14 mouse cellular contexts compared by ENCODE assay signal in genomic region chr3:51301583-51301982, GRCm38 (mm10). TPM values are rescaled to one million over a fixed set of nuclear protein-coding genes. Genes with fewer than 3 reads are reported as not detected.
DNase-seq lines count a peak whose midpoint lies in the region; ATAC-seq and TF ChIP-seq lines count a peak whose summit lies in the region.
"Had no signal": no experiment of that assay in that cellular context is flagged by ENCODE, and none has a peak within 500 bp of the region (broad histone marks: within the 10 kb centered on the region; RNA-seq: fewer than 3 reads in every experiment).

No protein-coding gene starts in this region.

- no peaks in the 10 kb centered on the region for H3K36me3 ChIP-seq in kidney, postnatal 0 days (ENCODE audit: insufficient read depth, low read length)
- H3K36me3 ChIP-seq in kidney, embryonic 16.5 days (ENCODE audit: insufficient read depth, low read length): no peaks in the 10 kb centered on the region
- H3K36me3 ChIP-seq in heart, embryonic 12.5 days: peaks cover 10% of the 10 kb centered on the region; the same call in 1 of the 2 replicates
- no peaks in the 10 kb centered on the region for H3K36me3 ChIP-seq in heart, embryonic 16.5 days (ENCODE audit: control insufficient read depth, insufficient read depth)
- H3K36me3 ChIP-seq in neural tube, embryonic 15.5 days: peaks cover 4% of the 10 kb centered on the region; the same call in 1 of the 2 replicates
- H3K36me3 ChIP-seq: embryonic facial prominence, embryonic 13.5 days; intestine, embryonic 15.5 days had no signal

- no peak overlapping the region for H3K9ac ChIP-seq in kidney, postnatal 0 days (ENCODE audit: low read depth, low read length)
- no peak overlapping the region for H3K9ac ChIP-seq in kidney, embryonic 16.5 days (replicated peaks; ENCODE audit: low read length)
- no peak overlapping the region for H3K9ac ChIP-seq in heart, embryonic 12.5 days
- no peak overlapping the region for H3K9ac ChIP-seq in heart, embryonic 16.5 days (ENCODE audit: low read length)
- H3K9ac ChIP-seq in neural tube, embryonic 15.5 days (replicated peaks): no peak overlapping the region
- H3K9ac ChIP-seq: embryonic facial prominence, embryonic 13.5 days; forebrain, embryonic 13.5 days; intestine, embryonic 15.5 days; liver, embryonic 13.5 days; midbrain, embryonic 13.5 days had no signal

- TF ChIP-seq CTCF in kidney, postnatal 0 days (IDR thresholded peaks at IDR 0.05; ENCODE audit: low read depth): no peak

- ATAC-seq in kidney, postnatal 0 days (replicated peaks; ENCODE audit: low FRiP score, low read depth): no peak
- no peak for ATAC-seq in kidney, embryonic 16.5 days (ENCODE audit: low FRiP score, low TSS enrichment)
- ATAC-seq in heart, embryonic 12.5 days (ENCODE audit: insufficient number of reproducible peaks, low FRiP score): 0 out of 2 replicates have a peak, but pooled peaks have one; percentile 53
- ATAC-seq in heart, embryonic 16.5 days (replicated peaks; ENCODE audit: extremely low read depth, insufficient read depth, low FRiP score): peak; percentile 52
- ATAC-seq in neural tube, embryonic 15.5 days (ENCODE audit: low FRiP score): no peak
- ATAC-seq: forebrain, embryonic 13.5 days; intestine, embryonic 15.5 days; midbrain, embryonic 13.5 days had no signal

- no peaks in the 10 kb centered on the region for H3K4me1 ChIP-seq in kidney, postnatal 0 days (replicated peaks; ENCODE audit: insufficient read depth, low read length)
- no peaks in the 10 kb centered on the region for H3K4me1 ChIP-seq in kidney, embryonic 16.5 days (ENCODE audit: insufficient read depth, low read length)
- H3K4me1 ChIP-seq in heart, embryonic 12.5 days (replicated peaks): peaks cover 16% of the 10 kb centered on the region
- peaks cover 14% of the 10 kb centered on the region for H3K4me1 ChIP-seq in heart, embryonic 16.5 days (ENCODE audit: control insufficient read depth, insufficient read depth, low read length)
- H3K4me1 ChIP-seq in neural tube, embryonic 15.5 days: no peaks in the 10 kb centered on the region
- H3K4me1 ChIP-seq: embryonic facial prominence, embryonic 13.5 days; forebrain, embryonic 13.5 days; hindbrain, embryonic 10.5 days; intestine, embryonic 15.5 days; liver, embryonic 13.5 days; midbrain, embryonic 13.5 days had no signal

- H3K9me3 ChIP-seq in kidney, postnatal 0 days (replicated peaks; ENCODE audit: low read length): no peaks in the 10 kb centered on the region
- H3K9me3 ChIP-seq in kidney, embryonic 16.5 days (ENCODE audit: low read length): no peaks in the 10 kb centered on the region
- H3K9me3 ChIP-seq in heart, embryonic 12.5 days (replicated peaks): no peaks in the 10 kb centered on the region; the same call in 1 of the 2 replicates
- H3K9me3 ChIP-seq in heart, embryonic 16.5 days (replicated peaks; ENCODE audit: control insufficient read depth, low read length): no peaks in the 10 kb centered on the region
- H3K9me3 ChIP-seq in neural tube, embryonic 15.5 days (replicated peaks): no peaks in the 10 kb centered on the region
- H3K9me3 ChIP-seq: embryonic facial prominence, embryonic 13.5 days; forebrain, embryonic 13.5 days; intestine, embryonic 15.5 days; liver, embryonic 13.5 days; midbrain, embryonic 13.5 days had no signal

- peak; percentile 39 for DNase-seq in kidney, postnatal 0 days (ENCODE audit: low spot score)
- DNase-seq in lung, postnatal 14 days: peak; percentile 12
- no peak for DNase-seq in gastrocnemius, postnatal 4 days (ENCODE audit: low spot score in 2 of 2)
- DNase-seq: liver, embryonic 13.5 days; right cerebral cortex, postnatal 4 days had no signal

- 71% methylated on average over 6 of the region's 6 CpGs for WGBS in kidney, postnatal 0 days
- WGBS in kidney, embryonic 16.5 days: 65% methylated on average over 6 of the region's 6 CpGs
- 67% methylated on average over 6 of the region's 6 CpGs for WGBS in heart, embryonic 12.5 days
- WGBS in heart, embryonic 16.5 days: 64% methylated on average over 6 of the region's 6 CpGs
- WGBS in neural tube, embryonic 15.5 days: 88% methylated on average over 6 of the region's 6 CpGs

- H3K4me2 ChIP-seq in kidney, postnatal 0 days (ENCODE audit: low read length): no peak overlapping the region
- H3K4me2 ChIP-seq in kidney, embryonic 16.5 days (replicated peaks; ENCODE audit: low read depth, low read length): no peak overlapping the region
- no peak overlapping the region for H3K4me2 ChIP-seq in heart, embryonic 12.5 days
- H3K4me2 ChIP-seq in heart, embryonic 16.5 days (ENCODE audit: low read depth, low read length): no peak overlapping the region
- H3K4me2 ChIP-seq in neural tube, embryonic 15.5 days: no peak overlapping the region
- H3K4me2 ChIP-seq: embryonic facial prominence, embryonic 13.5 days; forebrain, embryonic 13.5 days; intestine, embryonic 15.5 days; liver, embryonic 13.5 days; midbrain, embryonic 13.5 days had no signal

- no peak overlapping the region for H3K27ac ChIP-seq in kidney, postnatal 0 days
- H3K27ac ChIP-seq in kidney, embryonic 16.5 days (ENCODE audit: low read length): no peak overlapping the region
- peak overlapping the region; percentile 65 for H3K27ac ChIP-seq in heart, embryonic 12.5 days (ENCODE audit: poor library complexity, severe bottlenecking)
- peak overlapping the region; percentile 57; the same call in 1 of the 2 replicates for H3K27ac ChIP-seq in heart, embryonic 16.5 days (ENCODE audit: low read length)
- H3K27ac ChIP-seq in neural tube, embryonic 15.5 days (replicated peaks): no peak overlapping the region
- H3K27ac ChIP-seq: embryonic facial prominence, embryonic 13.5 days; forebrain, embryonic 13.5 days; hindbrain, embryonic 10.5 days; intestine, embryonic 15.5 days; liver, embryonic 13.5 days; midbrain, embryonic 13.5 days had no signal

- H3K27me3 ChIP-seq in kidney, postnatal 0 days (ENCODE audit: insufficient read depth, low read length): no peaks in the 10 kb centered on the region
- H3K27me3 ChIP-seq in kidney, embryonic 16.5 days (ENCODE audit: insufficient read depth, low read length): no peaks in the 10 kb centered on the region
- no peaks in the 10 kb centered on the region for H3K27me3 ChIP-seq in heart, embryonic 12.5 days (replicated peaks)
- no peaks in the 10 kb centered on the region for H3K27me3 ChIP-seq in heart, embryonic 16.5 days (ENCODE audit: control insufficient read depth, insufficient read depth, low read length)
- no peaks in the 10 kb centered on the region for H3K27me3 ChIP-seq in neural tube, embryonic 15.5 days (replicated peaks)
- H3K27me3 ChIP-seq: embryonic facial prominence, embryonic 13.5 days; forebrain, embryonic 13.5 days; intestine, embryonic 15.5 days; liver, embryonic 13.5 days; midbrain, embryonic 13.5 days had no signal

- H3K4me3 ChIP-seq in kidney, postnatal 0 days (replicated peaks; ENCODE audit: low read depth, low read length): no peak overlapping the region
- H3K4me3 ChIP-seq in kidney, embryonic 16.5 days (ENCODE audit: low read length): no peak overlapping the region
- no peak overlapping the region for H3K4me3 ChIP-seq in heart, embryonic 12.5 days
- H3K4me3 ChIP-seq in heart, embryonic 16.5 days (ENCODE audit: low read length): no peak overlapping the region
- no peak overlapping the region for H3K4me3 ChIP-seq in neural tube, embryonic 15.5 days (replicated peaks)
- H3K4me3 ChIP-seq: embryonic facial prominence, embryonic 13.5 days; forebrain, embryonic 13.5 days; hindbrain, embryonic 10.5 days; intestine, embryonic 15.5 days; liver, embryonic 13.5 days; midbrain, embryonic 13.5 days had no signal

RNA-seq across cellular contexts. Expression of gene Elf2, which starts 38.9 kb away (rescaled TPM):
- polyA plus RNA-seq in kidney, postnatal 0 days (2015; fragmentation: Nextera tagmentation; extraction: Ambion mirVana): 56.2 and 60.3 TPM in 2 replicates
- polyA plus RNA-seq in kidney, embryonic 16.5 days (2015; fragmentation: Nextera tagmentation; extraction: Ambion mirVana): 62.9 and 64.4 TPM in 2 replicates
- polyA plus RNA-seq in heart, embryonic 12.5 days (2016; fragmentation: Nextera tagmentation; extraction: Ambion mirVana): 45.5 and 57.7 TPM in 2 replicates
- 53.4 and 61.9 TPM in 2 replicates for polyA plus RNA-seq in heart, embryonic 16.5 days (2015; fragmentation: Nextera tagmentation; extraction: Ambion mirVana)
- 30.0 and 42.4 TPM in 2 replicates for polyA plus RNA-seq in neural tube, embryonic 15.5 days (2015; fragmentation: Nextera tagmentation; extraction: Ambion mirVana)
- 10 to 100 TPM; 63.4 to 77.1 TPM for total RNA-seq in gastrocnemius, postnatal 4 days (2021)

Comparison
In these comparisons a context has a peak if more than half of its experiments do, and no peak if none do; other contexts are left out.
1. ATAC-seq: peak in heart, embryonic 12.5 days (single experiment) and heart, embryonic 16.5 days (single experiment); none in kidney, postnatal 0 days (single experiment), kidney, embryonic 16.5 days (single experiment) and neural tube, embryonic 15.5 days (single experiment).
2. DNase-seq: peak in kidney, postnatal 0 days (single experiment) and lung, postnatal 14 days (single experiment); none in gastrocnemius, postnatal 4 days (0 of 2).
3. H3K27ac ChIP-seq: peak in heart, embryonic 12.5 days (single experiment) and heart, embryonic 16.5 days (single experiment); none in kidney, postnatal 0 days (single experiment), kidney, embryonic 16.5 days (single experiment) and neural tube, embryonic 15.5 days (single experiment).